Mouse (Mus musculus) MEL-GATA-1-ER (cell line): Measurements from ENCODE around the gene Gas7.

ENCODE experiments used
- DNase-seq: peaks from one replicate; pipeline ENCODE4 v3.0.0-alpha.2; 2012; ENCODE audit warnings: low read depth; ENCODE audit errors: extremely low read depth

Gas7 gene

GRCm38 (mm10) chr11:67454874-67455526, at the start of gene Gas7:
TSS of gene Gas7 (plus strand) at chr11:67455437.
- DNase-seq: no peak

GRCm38 (mm10) chr11:67414346-67414940, 40.8 kb upstream of the Gas7 start:
- DNase-seq: no peak

- DNase-seq: no peak
Measured at GRCm38 (mm10) chr11:67423575-67423974, 31.7 kb upstream of the Gas7 start.

GRCm38 (mm10) chr11:67428196-67428595, 27.0 kb upstream of the Gas7 start:
- DNase-seq: no peak

- DNase-seq: no peak
Measured at GRCm38 (mm10) chr11:67429836-67430235, 25.4 kb upstream of the Gas7 start.

- DNase-seq: no peak
Measured at GRCm38 (mm10) chr11:67431116-67431645, 24.1 kb upstream of the Gas7 start.

GRCm38 (mm10) chr11:67431864-67432263, 23.4 kb upstream of the Gas7 start:
- no peak for DNase-seq

GRCm38 (mm10) chr11:67433763-67434162, 21.5 kb upstream of the Gas7 start:
- DNase-seq: no peak

GRCm38 (mm10) chr11:67438746-67439145, 16.5 kb upstream of the Gas7 start:
- no peak for DNase-seq

GRCm38 (mm10) chr11:67445058-67445825, 10.0 kb upstream of the Gas7 start:
- no peak for DNase-seq

GRCm38 (mm10) chr11:67451525-67451924, 3.7 kb upstream of the Gas7 start:
- no peak for DNase-seq

GRCm38 (mm10) chr11:67455527-67455981, 317 bp downstream of the Gas7 start:
- no peak for DNase-seq

GRCm38 (mm10) chr11:67456029-67456428, 792 bp downstream of the Gas7 start:
- no peak for DNase-seq

- DNase-seq: no peak
Measured at GRCm38 (mm10) chr11:67458171-67458570, 2.9 kb downstream of the Gas7 start.

- DNase-seq: no peak
Measured at GRCm38 (mm10) chr11:67467132-67467531, 11.9 kb downstream of the Gas7 start.

- DNase-seq: no peak
Measured at GRCm38 (mm10) chr11:67468846-67469245, 13.6 kb downstream of the Gas7 start.

- DNase-seq: no peak
Measured at GRCm38 (mm10) chr11:67474590-67474989, 19.4 kb downstream of the Gas7 start.

- DNase-seq: no peak
Measured at GRCm38 (mm10) chr11:67479534-67479933, 24.3 kb downstream of the Gas7 start.

GRCm38 (mm10) chr11:67480204-67480956, 25.1 kb downstream of the Gas7 start:
- DNase-seq: no peak

GRCm38 (mm10) chr11:67481691-67482090, 26.5 kb downstream of the Gas7 start:
- DNase-seq: no peak

GRCm38 (mm10) chr11:67482217-67482760, 27.1 kb downstream of the Gas7 start:
- no peak for DNase-seq
